Mouse (Mus musculus): ENCODE data around the gene Zbtb20.

- TF ChIP-seq GATA1 (IDR thresholded peaks at IDR 0.05; ENCODE audit: low read length), result no peak
- TF ChIP-seq TAL1 (IDR thresholded peaks at IDR 0.05; ENCODE audit: low read length), result no peak
Observed at GRCm38 (mm10) chr16:43341916-43342455, 466.3 kb downstream of the Zbtb20 start.

Measured in erythroblast, embryonic 14.5 days (primary cell).